Mouse (Mus musculus) right cerebral cortex, postnatal 10 days (tissue): ENCODE data around the gene Prdm16.

ENCODE experiments used
- DNase-seq, 2 experiments: peaks; one replicate each; pipeline ENCODE4 v3.0.0; 2021; ENCODE audit warnings: low spot score in 2 of 2

The Prdm16 gene

DNA sequence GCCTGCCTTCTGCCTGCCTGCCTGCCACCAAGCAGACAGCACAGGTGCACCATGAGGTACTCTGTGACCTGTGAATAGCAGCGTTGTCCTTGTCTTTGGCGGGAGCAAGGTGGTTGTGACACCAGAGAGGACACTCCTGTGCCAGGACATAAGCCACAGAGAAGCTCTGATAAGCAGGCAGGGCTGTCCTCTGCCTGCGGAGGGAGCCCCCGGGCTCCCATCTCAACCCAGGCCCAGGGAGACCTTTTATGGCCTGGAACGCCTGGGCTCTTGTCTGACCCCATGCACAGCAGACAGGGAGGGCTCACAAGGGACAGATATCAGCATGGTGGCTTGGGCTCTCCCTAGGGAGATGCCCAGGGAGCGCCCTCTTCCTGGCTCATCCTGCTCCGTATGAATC, 118.7 kb downstream of the Prdm16 start:
- no peak for DNase-seq

DNA sequence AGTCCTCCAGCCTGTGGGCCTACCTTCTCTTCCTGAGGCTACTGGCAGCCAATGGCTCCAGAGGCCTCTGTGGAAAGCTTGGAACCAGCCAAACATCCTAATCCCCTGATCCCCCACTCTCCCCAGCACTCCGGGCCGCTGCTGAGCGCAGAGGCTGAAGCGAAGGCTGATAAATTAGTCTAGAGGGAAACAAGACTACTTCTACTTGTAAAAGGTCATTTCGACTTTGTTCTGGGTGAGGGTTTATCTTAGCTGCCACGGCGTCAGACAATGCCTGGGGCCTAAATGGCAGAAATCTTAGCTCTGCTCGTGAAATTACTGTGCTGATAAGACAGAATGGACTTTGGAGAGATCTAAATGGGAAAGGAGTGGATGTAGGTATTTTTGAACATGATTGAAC, 120.2 kb downstream of the Prdm16 start:
- no peak for DNase-seq

DNA sequence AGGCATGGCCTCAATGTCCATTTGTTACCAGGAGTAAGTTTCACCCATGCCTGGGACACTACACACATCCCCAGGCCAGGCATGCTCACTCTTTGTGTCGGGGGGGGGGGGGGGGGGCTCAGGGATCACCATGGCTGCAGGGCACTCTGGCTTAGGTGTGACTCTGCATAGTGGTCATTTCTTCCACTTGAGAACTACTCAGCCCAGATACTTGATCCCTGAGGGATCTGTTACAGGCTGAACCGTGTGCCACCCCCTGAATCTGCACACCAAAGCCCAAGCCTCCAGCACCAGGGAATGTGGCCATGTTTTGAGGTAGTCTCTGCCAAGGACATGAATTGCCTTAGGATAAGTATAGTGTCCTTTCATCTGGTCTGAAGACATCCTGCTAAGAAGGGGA, 123.0 kb downstream of the Prdm16 start:
- no peak for DNase-seq

DNA sequence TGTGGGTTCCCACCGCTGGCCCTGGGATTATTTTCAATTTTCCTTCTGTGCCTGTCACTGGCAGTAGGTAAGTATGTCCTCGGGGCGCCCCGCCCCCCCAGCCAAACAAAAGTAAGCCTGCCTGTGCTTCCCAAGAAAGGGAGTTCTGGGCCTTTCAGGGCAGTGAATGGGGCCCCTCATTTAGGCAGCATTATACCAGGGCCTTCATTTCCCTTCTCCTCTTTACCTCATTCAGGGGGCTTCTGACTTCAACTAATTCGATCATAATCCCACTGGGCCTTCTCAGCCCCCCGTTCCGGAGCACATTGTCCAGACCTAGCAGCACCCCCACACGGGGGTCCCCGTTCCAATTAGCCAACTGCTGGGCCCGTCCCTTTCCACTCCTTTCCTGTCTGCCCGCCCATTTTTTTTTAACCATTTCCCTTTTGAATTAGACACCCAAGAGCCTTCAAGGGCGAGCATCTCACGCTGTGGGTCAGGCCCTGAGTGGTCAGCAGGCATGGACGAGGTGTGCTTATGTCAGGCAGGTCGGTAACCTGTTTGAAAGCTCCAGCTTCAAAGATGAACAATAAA, 124.1 kb downstream of the Prdm16 start:
- no peak for DNase-seq

DNA sequence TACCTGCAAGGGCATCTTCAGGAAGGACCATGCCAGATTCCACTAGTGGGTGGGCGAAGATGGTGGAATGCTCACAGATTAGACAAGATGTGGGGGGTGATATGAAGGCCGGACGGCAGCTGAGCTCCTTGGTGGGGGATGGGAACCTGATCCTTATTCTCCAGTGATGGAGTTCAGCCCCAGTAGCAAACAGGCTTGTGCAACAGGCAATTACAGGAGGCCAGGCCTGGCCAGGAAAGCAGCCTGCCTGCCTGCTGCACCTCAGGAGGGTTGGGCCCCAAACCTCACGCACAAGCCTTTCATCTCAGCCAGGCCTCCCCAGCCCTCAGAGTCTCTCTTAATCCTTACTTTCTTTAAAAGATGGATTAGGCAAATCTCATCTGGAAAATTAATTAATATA, 124.9 kb downstream of the Prdm16 start:
- DNase-seq, result no peak

DNA sequence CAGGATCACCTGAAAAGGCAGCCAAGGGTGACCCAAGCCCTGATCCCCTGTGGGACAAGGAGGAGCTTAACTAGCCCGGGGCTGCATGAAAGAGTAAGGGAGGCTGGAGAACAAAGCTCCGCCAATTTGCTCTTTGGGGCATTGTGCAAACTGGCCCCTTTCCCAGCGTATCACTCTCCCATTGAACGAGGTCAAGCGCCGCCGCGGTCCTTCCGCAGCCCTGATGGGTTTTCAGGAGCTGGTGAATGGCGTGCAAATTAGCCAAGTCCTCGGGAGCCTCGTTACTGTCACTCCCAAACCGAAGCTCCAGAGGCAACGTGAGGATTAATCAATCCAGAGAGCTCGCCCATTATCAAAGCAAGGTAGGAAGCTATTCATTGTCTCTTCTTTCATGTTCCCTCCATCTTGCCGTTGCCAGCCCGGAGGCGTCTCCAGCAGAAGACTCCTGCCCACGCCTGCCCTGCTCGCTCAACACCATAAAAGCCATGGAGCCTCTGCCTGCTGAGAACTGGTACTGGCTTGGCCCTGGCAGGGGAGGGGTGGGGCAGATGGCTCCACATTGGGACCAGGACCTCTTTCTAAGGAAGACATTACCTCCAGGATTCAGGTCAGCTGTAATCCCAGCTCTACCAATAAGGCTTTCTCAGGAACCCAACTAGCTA, 129.8 kb downstream of the Prdm16 start:
- peak; percentile 69 to 73 for DNase-seq

DNA sequence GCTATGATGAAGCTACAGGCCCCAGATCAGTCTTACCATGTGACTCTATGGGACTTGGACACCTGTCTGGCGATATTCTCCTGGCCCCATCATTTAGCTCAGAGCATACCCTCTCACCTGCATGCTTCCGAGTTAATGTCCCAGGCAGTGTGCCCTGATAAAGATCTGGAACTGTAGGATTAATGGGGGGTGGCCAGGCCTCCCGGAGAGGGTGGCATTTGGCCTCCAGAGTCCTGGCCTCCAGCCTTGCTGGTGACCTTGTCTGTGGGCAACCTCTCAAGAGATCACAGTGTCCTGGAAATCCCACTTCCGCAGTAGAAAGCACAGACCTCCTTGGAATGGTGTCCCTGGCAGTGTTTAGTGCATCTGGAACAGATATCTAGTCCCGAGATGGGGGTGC, 131.4 kb downstream of the Prdm16 start:
- no peak for DNase-seq

DNA sequence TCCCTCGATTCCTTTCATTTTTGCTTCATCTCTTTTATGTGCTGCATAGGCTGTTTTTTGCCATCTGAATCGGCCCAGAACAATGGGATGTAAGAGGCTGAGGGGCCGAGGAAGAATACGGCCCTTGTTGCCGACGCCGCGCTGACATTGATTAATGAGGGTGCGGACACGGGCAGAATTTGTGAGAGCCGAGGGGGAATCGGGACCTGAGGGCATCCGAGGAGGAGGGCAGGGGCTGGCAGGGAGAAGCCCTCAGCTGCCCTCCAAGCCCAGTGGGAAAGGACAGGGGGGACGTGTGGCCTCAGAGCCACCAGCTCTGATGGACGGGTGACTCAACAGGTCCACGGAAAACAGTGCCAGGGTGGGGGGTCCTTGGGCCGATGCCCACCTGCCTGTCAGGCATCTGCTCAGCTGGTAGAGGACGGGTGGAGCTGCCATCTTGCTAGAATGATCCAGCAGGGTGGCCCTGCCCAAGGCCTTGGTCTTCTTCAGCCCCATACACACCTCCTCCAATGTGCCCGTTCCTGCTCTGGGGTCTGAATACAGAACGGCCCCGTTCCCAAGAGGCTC, 133.3 kb downstream of the Prdm16 start:
- DNase-seq, result peak in 1 of 2 experiments; percentile 52

DNA sequence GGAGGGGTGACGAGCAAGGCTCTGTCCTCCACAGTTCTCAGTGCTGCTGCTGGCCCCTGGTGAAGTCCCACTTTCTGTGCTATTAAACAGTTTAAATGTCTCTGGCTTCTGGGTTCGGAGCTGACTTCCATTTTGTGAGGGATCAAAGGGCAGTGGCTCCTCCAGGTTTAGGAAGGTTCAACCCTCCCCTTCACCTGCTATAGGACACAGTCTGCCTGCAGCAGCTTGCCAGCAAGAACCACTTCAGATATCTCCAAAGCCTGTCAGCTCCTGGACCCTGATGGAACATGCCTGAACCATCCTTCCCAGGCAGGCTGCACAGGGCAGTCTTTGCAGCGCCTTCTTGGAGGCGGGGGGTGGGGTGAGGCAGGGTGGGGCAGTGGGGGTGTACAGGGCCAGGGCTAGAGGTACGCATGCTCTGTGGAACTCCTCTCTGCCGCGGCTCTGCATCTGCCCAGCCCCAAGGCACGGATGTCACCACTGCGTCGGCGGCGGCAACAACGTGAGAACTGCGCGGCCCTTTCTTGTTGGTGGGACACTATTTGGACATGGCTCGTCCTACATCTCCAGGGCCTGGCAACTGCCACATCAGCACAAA, 134.2 kb downstream of the Prdm16 start:
- DNase-seq, result no peak

DNA sequence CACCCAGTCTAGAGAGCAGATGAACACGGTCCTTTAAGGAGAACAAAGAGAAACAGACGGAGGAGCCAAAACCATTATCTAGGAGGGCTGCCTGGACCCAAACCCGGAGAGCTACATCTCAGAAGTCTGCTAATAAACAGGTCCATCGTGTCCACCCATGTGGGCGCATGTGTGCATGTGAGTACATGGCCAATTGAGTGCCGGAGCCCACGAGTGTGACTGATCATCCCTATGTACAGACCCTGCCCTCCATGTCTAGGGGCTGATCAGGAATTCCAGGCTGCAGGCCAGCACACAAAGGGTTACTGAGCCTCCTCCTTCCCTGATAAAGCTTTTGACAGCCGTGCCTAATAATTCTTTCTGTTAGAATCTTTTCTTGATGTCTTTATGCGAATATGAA, 136.0 kb downstream of the Prdm16 start:
- DNase-seq, result no peak

DNA sequence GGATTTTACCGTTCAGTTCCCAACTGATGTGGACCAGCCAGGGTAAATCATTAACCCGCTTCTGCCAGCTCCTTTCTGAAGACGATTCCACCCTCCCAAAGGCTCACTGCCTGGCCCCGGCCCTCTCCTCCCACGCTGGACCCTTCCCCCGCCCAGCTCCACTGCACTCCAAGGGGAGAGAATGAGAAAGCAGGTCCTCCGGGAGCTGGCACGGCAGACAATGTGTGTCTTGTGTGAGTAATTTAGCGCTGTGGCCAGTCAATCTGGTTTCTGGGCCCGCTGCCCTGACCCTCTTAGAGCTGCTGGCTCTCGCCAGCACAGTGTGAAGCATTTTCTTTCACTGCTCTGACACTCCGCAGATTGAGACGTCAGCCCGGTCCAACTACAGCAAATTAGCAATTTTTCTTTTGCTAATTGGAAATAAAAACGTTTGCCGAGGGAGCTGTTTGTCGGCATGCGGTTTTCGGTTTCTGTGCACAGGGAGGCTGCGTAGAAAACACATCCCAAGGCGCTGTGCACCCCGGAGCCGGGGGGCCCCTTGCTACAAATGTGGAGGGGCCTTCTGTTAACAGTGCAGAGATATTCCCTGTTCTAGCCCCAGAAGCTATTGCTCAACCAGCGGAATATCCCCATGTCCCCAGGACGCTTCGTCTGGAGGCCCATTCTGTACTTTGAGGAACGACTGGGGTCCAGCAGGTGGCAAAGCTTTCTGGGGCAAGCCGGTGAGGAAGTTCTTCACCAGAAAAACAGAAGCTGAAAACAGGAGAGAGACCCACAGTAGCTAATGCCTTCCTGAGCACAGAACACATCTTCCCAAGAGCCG, 136.8 kb downstream of the Prdm16 start:
- peak; percentile 92 to 93 for DNase-seq

DNA sequence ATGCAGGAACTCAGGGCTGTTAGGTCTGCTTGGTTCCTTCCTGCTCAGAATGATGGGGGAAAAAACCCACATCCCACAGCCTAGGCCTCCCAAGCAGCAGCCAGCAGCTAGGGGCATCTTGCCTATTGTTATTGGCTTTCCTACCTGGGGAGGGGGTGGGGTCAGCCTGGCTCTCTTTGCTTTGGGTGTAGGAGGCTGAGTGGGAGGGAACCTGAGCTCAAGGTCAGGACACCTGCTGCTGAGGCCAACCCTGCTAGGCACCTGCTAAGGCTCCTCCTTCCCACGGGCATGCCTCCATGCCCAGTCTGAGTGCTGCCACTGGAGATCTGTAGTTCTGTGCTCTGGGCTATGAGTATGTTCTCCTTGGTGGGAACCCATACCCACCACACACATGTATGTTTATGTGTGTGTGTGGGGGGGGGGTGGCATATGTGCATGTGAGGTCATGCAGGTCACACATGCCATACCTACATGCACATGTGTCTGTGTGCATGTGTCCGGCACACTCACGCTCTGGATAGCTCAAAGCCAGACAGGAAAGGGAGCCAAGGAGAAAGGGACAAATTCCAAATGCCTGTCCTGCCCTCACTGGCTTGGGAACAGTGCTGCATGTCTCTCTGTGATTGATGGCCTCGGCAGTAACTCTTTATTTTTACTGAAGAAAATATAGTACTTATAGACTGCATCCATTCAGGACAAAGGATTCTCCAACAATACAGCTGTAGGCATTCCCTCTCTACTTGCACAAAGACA, 139.1 kb downstream of the Prdm16 start:
- no peak for DNase-seq

DNA sequence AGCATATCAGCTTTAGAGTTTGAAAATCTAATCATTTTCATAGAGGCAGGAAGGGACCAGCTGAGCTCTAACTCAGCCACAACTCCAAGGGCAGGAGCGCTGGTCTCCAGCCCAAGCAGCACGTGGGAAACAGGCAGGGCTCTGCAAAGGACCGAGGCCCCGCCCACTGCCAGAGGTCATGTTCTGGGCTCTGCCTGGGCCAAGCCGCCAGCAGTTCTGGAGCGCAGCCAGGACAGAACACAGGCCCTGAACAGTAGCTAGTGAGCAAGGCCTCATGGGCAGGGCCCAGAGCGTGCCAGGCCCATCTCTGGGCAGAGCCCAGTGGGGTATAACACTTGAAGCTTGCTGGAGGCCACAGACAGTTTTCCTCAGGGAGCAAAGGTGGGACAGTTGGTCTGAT, 139.7 kb downstream of the Prdm16 start:
- DNase-seq, result peak; percentile 87 to 88

DNA sequence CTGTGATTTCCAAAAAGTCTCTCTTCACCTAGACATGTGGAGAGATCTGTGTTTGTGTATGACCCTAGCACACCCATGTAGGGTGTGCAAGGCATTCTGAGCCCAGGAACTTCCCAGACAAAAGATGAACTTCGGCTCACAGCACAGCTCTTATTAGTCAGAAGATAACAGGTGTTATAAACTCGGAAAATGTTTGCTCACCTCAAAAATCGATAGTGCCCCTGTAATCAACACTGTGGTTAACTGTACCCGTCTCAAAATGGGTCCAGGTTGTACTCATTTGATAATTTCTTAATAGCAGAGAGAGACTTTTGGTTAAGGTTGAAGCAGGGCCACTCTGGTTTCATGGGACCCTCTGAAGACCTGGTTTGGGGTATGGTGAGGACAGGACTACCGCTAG, 140.2 kb downstream of the Prdm16 start:
- no peak for DNase-seq

DNA sequence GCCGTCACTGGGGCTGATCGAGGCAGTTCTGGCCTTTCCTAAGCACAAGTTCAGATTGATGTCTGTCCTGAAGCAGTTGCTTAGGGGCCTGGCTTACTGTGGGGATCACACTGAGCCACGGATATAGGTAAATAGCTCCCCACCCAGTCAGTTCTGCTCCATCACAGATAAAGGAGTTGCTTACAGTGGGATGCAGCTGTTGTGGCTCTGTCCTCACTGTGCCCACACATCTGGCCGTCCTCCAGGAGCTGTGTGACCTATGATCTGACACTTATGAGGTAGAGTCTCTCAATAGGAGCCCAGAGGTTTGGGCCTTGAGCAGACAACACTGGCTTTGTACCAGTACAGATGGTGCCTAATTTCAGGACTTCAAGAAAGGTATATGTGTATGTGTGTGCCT, 142.7 kb downstream of the Prdm16 start:
- DNase-seq, result no peak

DNA sequence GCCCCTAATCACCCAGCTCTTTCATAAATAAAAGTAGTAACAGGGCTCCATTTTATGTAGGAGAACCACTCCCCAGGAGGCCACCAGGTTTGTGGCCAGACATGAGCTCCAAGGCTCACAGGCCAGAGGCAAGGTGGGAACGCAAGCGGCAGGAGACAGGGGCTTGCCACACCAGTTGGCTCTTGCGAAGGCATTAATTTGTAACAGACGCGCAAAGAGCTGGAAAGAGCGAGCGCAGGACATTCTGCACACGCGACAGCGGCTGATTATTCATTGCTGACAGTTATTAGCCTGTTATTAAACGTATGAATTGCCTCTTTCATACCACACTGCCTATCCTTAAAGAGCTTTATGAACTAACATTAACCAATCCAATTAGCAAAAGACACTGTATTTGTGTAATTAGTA, 144.0 kb downstream of the Prdm16 start:
- no peak for DNase-seq

DNA sequence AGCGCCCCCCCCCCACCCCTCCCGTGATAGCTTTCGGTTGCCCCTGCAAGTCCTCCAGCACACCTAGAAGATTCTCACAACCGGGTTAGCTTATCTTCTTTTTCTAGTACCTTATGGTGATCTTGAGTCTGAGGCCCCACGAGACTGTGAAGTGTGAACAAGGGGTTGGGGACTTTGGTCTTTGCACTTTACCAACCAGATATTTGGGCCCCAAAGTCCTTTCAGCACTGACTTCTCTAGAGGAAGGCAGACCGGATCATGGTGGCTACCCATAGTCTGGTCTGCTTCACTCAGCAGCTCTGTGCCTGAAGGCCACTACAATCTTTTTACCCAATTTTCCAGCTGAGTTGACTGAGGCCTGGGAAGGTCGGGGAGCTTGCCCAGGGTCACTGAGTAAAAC, 144.4 kb downstream of the Prdm16 start:
- no peak for DNase-seq

DNA sequence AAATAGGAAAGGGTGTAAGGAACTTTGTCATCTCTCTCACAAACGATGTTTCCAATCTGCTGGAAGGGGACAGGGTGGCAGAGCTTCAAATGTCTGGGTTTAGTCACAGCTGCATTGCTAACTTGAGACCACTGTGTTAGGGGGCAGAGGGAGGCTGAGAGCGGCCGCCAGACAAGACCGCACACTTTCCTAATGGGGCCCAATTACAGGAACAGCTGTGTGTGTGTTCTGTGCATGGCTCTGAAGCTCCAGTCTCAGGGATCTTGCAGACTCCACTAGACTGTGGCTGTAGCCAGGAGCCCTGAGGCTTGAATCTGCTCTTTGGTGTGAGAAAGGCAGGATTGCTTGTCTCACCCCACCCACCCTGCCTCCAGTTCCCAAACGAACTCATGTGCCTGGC, 148.6 kb downstream of the Prdm16 start:
- DNase-seq, result no peak

DNA sequence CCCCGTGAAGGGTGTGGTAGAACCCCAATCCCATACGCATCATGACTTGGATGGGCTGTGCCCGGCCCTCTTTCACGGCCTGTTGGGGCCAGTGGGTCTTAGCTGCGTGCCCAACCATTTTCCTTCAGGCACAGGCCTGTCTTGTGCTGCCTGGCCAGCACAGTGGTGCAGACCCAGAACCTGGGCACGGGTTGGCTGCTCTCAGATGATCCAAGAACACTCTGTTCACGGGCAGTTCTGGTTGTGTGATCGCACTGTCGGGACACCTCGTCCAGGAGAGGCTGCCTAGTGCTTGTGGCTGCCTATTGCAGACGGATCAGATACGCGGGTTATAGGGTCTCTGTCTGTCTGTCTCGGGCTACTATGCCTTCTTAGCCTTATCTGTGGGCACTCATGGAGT, 154.0 kb downstream of the Prdm16 start:
- DNase-seq, result no peak

DNA sequence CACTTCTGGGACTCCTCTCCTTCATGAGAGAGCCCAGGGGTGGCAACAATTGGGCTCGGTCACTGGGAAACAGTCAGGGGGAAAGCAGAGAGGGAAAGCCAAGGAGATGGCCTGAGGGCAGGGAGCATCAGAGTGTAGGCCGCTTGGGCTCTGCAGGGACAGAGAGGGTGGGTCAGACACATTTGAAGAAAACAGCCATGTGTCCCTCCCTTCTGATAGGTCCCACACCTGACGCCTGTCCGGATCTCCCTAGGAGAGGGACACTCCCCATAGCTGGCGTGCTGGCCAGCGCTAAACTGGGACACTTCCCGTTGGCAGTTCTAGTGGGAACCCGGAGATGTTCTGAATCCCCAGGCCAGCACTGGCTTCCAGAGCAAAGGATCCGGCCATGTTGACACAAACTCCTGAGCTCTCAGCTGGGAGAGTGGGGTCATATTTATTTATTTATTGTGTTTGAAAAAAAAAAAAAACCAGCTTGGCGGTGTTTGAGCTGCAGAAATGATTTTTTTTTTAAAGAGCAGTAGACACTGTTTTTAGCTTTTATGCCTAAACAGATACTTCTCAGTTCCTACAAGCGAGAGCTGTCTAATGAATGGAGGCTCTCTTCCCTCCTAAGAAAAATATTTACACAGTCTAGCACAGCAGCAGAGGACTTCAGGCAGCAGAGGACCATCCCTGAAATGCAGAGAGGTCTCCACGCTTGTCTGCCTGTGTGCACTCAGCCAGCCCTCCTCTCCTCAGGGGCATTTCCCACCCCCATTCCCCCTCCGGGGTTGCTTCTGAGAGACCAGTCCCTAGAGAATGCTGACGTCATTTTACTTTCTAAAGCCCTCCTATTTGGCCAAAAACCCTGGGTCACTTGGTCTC, 154.7 kb downstream of the Prdm16 start:
- peak in 1 of 2 experiments; percentile 46 for DNase-seq
